Mouse (Mus musculus) spleen, adult 18-20 months (tissue): Measurements from ENCODE around the gene Cemip.

Experiments used
- DNase-seq, 2 experiments: peaks; one replicate each; pipeline ENCODE4 v3.0.0; 2022; ENCODE audit warnings: mixed read lengths in 2 of 2

Gene Cemip

GRCm38 (mm10) chr7:84090793-84091192, 4.5 kb upstream of the Cemip start:
- DNase-seq, result no peak

- no peak for DNase-seq
Observed at GRCm38 (mm10) chr7:84089777-84090176, 3.5 kb upstream of the Cemip start.

GRCm38 (mm10) chr7:84088971-84089370, 2.7 kb upstream of the Cemip start:
- DNase-seq, result peak; percentile 46 to 75

GRCm38 (mm10) chr7:84088191-84088590, 1.9 kb upstream of the Cemip start:
- no peak for DNase-seq

GRCm38 (mm10) chr7:84085049-84085945, 1.0 kb downstream of the Cemip start:
- DNase-seq, result peak; percentile 10 to 24

GRCm38 (mm10) chr7:84077257-84078013, 8.9 kb downstream of the Cemip start:
- no peak for DNase-seq

GRCm38 (mm10) chr7:84074266-84074665, 12.0 kb downstream of the Cemip start:
- DNase-seq, result no peak

- DNase-seq, result no peak
Observed at GRCm38 (mm10) chr7:84073856-84074255, 12.4 kb downstream of the Cemip start.

GRCm38 (mm10) chr7:84068931-84069330, 17.4 kb downstream of the Cemip start:
- DNase-seq, result no peak

- DNase-seq, result no peak
Observed at GRCm38 (mm10) chr7:84059799-84060198, 26.5 kb downstream of the Cemip start.

GRCm38 (mm10) chr7:84055961-84056629, 30.2 kb downstream of the Cemip start:
- DNase-seq, result no peak

- no peak for DNase-seq
Observed at GRCm38 (mm10) chr7:84053856-84054255, 32.4 kb downstream of the Cemip start.

GRCm38 (mm10) chr7:84051423-84051822, 34.9 kb downstream of the Cemip start:
- no peak for DNase-seq

GRCm38 (mm10) chr7:84045546-84045945, 40.8 kb downstream of the Cemip start:
- no peak for DNase-seq

GRCm38 (mm10) chr7:84044581-84045290, 41.6 kb downstream of the Cemip start:
- DNase-seq, result no peak

GRCm38 (mm10) chr7:84042726-84043125, 43.6 kb downstream of the Cemip start:
- DNase-seq, result no peak

- DNase-seq, result no peak
Observed at GRCm38 (mm10) chr7:84039856-84040522, 46.3 kb downstream of the Cemip start.

- DNase-seq, result no peak
Observed at GRCm38 (mm10) chr7:84038642-84039041, 47.7 kb downstream of the Cemip start.

- no peak for DNase-seq
Observed at GRCm38 (mm10) chr7:84032831-84033230, 53.5 kb downstream of the Cemip start.

- DNase-seq, result no peak
Observed at GRCm38 (mm10) chr7:84029120-84029771, 57.1 kb downstream of the Cemip start.

GRCm38 (mm10) chr7:84028368-84028767, 57.9 kb downstream of the Cemip start:
- no peak for DNase-seq
